Mouse (Mus musculus) kidney, postnatal 14 days (tissue): ENCODE data around the gene Gdf9.
A peak's percentile ranks its signal among the peaks of the same experiment; 100 is the strongest.

ENCODE experiments used
- DNase-seq: peaks from one replicate; pipeline ENCODE4 v3.0.0; 2022; ENCODE audit warnings: mixed read lengths

The Gdf9 gene

DNA sequence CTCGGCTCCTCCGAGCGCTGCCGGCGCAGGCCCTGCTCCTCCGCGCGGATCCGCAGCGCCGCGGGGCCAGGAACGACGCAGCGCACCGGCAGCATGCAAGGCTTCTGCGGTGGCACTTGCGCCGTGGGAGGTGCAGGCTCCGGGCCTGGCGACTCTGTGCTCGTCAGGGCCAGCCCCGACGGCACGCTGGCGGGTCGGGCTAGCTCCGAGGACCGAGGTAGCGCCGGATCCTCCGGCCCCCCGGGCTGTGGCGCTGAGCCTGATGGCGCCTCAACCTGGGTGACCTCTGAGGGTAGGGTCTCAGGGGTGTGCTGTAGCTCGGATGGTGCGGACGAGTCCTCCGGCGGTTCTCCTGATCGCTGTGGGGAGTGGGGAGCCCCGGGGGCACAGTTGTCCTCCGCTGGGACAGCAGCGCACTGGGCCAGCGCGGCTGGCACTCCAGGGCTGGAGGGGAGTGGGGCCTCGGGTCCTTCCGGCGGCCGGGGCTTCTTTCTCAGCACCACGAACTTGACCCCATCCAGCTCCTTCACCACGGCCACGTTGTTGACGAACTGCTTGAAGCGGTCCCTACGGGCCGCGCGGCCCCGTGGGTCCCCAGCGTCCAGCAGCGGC, 48.5 kb downstream of the Gdf9 start:
- no peak for DNase-seq

DNA sequence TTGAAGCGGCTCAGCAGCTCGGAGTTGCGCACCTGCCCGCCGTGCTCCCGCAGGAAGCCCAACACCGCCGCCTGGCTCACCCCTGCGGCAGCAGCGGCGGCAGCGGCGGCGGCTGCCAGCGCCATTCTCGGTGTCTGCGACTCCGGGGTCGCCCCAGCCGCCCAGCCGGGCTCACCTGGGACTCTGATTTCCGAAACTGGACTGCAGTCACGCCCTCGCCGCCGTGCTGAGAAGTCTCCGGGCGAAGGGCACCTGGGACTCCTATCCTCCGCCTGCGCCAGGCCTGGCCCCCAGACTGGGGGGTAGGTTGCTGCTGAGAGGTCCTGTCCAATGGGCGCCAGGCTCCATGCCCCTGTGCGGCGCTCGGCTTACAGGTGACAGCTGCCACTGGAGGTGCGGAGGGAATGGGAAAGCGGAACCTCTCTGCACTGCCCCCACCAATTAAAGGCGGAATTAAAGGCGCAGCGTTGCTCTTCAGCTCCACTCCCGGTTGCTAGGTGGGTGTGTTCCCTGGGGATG, 49.0 kb downstream of the Gdf9 start, which contains the start of the genes Gm9945 and Sowaha:
Gene Gm9945, plus strand, starts transcription at position 384 of the 519 bp plus-strand sequence.
Gene Sowaha, minus strand, starts transcription at position 492 of the 519 bp plus-strand sequence.
- peak; percentile 70 for DNase-seq

DNA sequence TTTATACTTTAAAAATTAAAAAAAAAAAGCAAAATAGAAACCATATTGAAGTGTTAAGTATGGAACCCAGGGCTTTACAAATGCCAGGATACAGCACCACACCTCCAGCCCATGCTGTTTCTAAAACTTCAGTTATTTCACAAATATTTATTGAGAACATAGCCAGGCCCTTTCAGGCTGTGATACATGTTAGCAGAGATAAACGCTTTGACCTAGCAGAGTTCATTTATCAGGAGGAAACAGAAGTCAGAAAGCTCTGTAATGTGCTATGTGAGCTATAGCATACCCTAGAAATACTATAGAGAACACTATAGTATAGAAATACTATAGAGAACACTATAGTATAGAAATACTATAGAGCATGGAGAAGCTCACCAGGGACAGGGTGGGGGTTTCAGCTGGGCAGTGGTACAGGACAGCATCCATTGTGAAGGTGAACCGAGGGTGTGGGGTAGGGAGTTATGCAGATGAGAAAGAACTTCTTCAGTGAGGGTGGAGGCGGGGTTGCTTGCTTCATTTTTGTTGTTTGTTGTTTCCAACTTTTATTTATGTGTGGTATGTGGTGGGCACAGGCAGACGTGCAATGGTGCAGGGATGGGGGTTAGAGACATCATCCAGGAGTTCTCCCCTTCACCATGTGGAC, 50.4 kb downstream of the Gdf9 start:
- DNase-seq: no peak

DNA sequence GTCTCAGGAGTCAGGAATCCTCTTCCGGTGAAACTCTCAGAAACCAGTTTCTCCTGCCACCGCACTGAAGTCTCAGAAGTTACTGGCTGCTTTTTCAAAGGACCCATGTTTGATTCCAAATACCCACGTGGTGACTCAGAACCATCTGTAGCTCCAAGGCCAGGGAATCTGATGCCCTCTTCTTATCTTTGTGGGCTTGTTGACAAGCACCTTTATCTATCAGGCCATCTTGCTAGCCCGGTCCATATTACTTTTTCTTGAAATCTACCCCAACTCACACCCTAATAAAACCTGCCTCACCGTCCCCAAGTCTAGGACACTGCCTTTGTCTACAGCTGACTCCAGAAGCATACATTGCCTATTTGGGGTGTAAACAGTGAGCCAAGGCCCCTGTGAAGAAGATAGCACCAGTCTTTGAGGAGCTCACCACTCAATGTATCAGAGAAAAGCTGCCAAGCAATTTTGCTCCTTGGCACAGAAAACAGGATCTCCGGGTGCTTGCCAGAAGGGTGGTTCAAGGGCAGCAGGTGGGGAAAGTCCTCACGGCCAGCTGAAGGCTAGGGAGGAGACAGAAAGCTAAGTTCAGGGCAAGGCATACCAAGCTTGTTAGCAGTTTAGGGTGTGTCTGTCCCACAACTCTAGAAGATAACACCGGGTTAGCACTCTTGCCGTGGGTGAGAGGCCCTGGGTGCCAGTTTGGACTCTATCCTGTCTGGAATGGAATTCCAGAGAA, 52.5 kb downstream of the Gdf9 start:
- DNase-seq: no peak

DNA sequence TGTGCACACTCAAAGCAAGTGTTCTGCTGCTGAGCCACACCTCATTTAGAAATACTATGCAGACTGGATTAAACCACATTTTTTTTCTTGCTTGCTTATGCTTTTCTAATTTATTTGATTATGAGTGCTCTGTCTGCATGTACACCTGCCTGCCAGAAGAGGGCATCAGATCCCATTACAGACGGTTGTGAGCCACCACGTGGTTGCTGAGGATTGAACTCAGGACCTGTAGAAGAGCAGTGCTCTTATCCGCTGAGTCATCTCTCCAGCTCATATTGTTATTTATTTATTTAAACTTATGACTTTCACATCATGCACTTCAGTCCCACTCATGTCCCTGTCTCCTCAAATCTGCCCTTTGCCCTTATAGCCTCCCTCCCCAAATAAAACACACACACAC, 54.9 kb downstream of the Gdf9 start:
- no peak for DNase-seq

DNA sequence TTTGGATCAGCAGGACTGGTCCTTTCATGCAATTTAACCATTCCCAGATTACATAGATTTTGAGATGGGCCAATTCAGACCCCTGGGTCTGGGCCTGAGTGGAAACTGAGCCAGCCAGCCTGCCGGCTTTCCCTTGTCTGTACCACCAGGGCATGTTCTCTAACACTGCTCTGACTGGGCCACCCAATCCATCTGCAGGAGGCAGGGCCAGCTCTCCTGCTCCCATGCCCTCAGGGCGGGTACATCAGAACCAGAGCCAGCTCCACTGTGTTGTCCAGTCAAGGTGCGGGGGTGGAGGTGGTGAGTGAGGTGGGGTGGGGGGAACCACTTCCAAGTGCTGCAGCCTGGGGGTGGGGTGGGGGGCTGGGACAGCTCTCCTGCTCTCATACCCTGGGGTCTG, 55.5 kb downstream of the Gdf9 start:
- DNase-seq: no peak

DNA sequence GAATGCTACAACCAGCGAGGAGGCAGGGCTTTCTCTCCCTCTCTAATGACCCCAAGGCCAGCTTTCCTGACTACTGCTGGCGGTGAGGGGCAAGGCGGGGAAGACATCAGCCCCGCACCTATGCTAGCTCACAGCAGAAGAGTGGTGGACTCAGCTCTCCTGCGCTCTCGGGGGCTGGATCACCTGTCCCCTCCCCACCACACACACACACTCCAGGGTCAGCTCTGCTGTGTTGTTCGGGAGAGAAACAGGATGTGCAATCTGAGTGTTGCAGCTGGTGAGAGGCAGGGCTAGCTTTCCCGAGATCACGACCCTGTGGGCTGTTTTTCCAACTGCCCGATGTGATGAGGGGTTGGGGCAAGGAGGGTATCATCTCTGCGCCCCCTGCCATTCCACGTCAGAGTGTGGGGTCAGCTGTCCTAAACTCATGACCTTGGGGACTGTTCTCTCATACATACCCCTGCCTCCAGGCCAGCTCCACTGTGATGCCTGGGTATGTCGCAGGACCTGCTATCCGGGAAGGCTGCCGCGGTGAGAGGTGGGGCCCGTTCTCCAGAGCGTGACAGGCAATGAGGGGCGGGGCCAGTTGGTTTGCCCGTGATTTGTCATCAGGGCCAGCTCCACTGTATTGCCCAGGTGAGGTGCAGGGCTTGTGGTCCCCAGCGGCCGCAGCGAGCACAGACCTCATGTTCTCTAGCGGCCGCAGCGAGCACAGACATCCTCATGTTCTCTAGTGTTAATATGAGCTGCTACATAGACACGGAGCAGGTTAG, 56.2 kb downstream of the Gdf9 start:
- peak; percentile 61 for DNase-seq
